Mouse (Mus musculus) adrenal gland, postnatal 0 days (tissue): ENCODE results near the gene Olfr1317. TPM values are rescaled to one million over a fixed set of nuclear protein-coding genes. Genes with fewer than 3 reads are reported as not detected.

Experiments used
- polyA plus RNA-seq: library from polyadenylated mRNA; unstranded; fragments of >200 nt; fragmentation: Nextera tagmentation; extraction: Ambion mirVana; gene quantifications from 2 replicates; pipeline ENCODE4 v1.2.1, GENCODE M21; 2015

Gene Olfr1317
- polyA plus RNA-seq, result not detected in 2 replicates

DNA sequence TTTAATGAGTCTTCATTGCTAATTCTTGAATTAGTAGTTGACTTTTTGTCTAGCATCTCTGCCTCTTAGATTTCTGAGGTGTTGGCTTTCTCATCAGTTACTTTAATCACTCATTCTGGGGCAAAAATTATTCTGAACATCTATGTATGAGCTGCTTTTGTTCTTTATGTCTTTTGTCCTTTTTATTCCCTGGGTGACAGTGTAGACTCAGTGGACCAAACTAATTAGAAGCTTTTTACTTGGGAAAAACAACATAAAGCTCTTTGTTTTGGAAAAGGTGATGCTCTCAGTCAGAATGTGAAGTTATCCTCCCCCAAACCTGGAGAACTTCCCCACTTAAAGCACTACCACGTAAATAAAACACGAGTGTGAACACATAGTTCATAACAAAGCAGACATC lies at the start of gene Olfr1317:
Gene Olfr1317, plus strand, starts transcription at position 301 of the 400 bp plus-strand sequence.

DNA sequence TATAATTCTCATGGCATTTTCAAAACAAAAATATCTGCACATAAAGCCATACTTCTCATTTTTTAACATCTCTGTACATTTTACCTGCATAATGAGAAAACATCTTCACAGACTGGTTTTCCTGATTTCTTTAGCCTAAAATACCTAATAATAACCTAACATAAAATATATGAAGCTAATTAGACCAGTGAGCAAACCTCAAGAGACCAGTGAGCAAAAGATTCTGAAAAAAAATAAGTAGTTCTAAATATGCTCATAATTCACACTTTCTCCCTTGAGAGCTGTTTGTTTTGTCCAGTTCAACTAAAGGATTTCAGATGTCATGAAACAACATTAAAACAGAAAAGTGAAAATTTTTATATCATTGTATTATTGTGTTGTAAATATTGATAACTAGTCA lies 43.4 kb upstream of the Olfr1317 start, which contains the start of gene Olfr1314:
Gene Olfr1314, minus strand, starts transcription at position 101 of the 400 bp plus-strand sequence.

DNA sequence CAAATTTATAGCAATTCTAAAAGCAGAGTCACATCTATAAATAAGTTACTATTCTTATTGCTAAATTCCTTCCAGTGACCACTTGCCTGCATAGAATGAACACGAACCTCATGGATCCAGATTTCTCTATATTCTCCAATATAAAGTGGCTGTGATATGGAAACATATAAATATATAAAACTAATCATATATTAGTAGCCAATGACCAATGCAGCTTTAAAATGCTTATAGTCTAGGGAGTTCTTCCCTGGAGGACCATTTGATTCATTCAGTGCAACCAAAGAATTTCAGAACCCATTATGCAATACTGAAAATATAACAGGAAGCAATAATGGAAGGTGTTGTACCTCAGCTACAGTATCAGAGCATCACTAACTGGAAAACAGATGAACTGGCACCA lies 24.8 kb upstream of the Olfr1317 start, which contains the start of gene Olfr1315-ps1:
Gene Olfr1315-ps1, minus strand, starts transcription at position 101 of the 400 bp plus-strand sequence.

DNA sequence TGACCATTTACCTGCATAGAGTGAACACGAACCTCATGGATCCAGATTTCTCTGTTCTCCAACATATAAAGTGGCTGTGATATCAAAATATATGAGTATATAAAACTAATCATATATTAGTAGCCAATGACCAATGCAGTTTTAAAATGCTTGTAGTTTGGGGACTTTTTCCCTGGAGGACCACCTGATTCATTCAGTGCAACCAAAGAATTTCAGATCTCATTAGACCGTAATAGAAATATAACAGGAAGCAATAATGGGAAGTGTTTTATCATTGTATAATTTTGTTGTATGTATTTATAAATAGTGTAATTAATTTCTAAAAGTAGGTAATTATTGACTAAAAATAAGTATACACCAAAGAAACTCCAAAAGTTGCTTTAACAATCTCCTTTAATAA lies 5.3 kb upstream of the Olfr1317 start, which contains the start of gene Olfr1316:
Gene Olfr1316, minus strand, starts transcription at position 101 of the 400 bp plus-strand sequence.

DNA sequence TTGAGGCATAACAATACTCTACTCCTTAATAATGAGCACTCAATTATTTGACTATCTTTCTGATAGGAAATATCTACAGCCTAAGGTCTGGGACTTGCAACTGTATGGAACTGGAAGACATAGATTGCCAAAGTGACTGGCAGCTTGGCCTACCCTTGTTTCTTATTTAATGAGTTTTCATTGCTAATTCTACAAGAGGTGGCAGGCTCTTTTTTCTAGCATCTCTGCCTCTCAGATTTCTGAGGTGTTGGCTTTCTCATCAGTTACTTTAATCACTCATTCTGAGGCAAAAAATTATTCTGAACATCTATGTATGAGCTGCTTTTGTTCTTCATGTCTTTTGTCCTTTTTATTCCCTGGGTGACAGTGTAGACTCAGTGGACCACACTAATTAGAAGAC lies 13.8 kb downstream of the Olfr1317 start, which contains the start of gene Olfr1318:
Gene Olfr1318, plus strand, starts transcription at position 301 of the 400 bp plus-strand sequence.

Other genes with a start within 250 kb of the Olfr1317 start
- gene Olfr1306, start 224.1 kb upstream of the Olfr1317 start, polyA plus RNA-seq, result not detected in 2 replicates
- gene Olfr1307, start 190.9 kb upstream of the Olfr1317 start, polyA plus RNA-seq, result not detected in 2 replicates
- not detected in 2 replicates for gene Olfr1308, start 175.4 kb upstream of the Olfr1317 start, polyA plus RNA-seq
- not detected in 2 replicates for gene Olfr1309, start 150.0 kb upstream of the Olfr1317 start, polyA plus RNA-seq
- gene Olfr1310, start 127.6 kb upstream of the Olfr1317 start, polyA plus RNA-seq, result not detected in 2 replicates
- gene Olfr1311, start 115.9 kb upstream of the Olfr1317 start, polyA plus RNA-seq, result not detected in 2 replicates
- gene Olfr1312, start 90.1 kb upstream of the Olfr1317 start, polyA plus RNA-seq, result not detected in 2 replicates
- not detected in 2 replicates for gene Olfr1313, start 62.5 kb upstream of the Olfr1317 start, polyA plus RNA-seq
- not detected in 2 replicates for gene Olfr1314, start 43.5 kb upstream of the Olfr1317 start, polyA plus RNA-seq
- gene Olfr1315-ps1, start 24.9 kb upstream of the Olfr1317 start, polyA plus RNA-seq, result not detected in 2 replicates
- not detected in 2 replicates for gene Olfr1316, start 5.4 kb upstream of the Olfr1317 start, polyA plus RNA-seq
- gene Olfr1318, start 13.9 kb downstream of the Olfr1317 start, polyA plus RNA-seq, result 0.03 TPM in 1 of 2 replicates, not detected in the other
- 6.7 and 9.5 TPM in 2 replicates for gene Lpcat4, start 99.1 kb downstream of the Olfr1317 start, polyA plus RNA-seq
- gene Nutm1, start 119.0 kb downstream of the Olfr1317 start, polyA plus RNA-seq, result 0.05 TPM in 1 of 2 replicates, not detected in the other
- 337 and 398 TPM in 2 replicates for gene Nop10, start 121.6 kb downstream of the Olfr1317 start, polyA plus RNA-seq
- 8.2 and 9.0 TPM in 2 replicates for gene Slc12a6, start 125.5 kb downstream of the Olfr1317 start, polyA plus RNA-seq
- gene Gm21985, start 126.0 kb downstream of the Olfr1317 start, polyA plus RNA-seq, result not detected in 2 replicates
- 143 and 157 TPM in 2 replicates for gene Emc4, start 227.7 kb downstream of the Olfr1317 start, polyA plus RNA-seq
- 24.0 and 25.0 TPM in 2 replicates for gene Katnbl1, start 238.9 kb downstream of the Olfr1317 start, polyA plus RNA-seq